Mouse (Mus musculus) spleen, postnatal 14 days (tissue): ENCODE results near the gene Ovol1.
A peak's percentile ranks its signal among the peaks of the same experiment; 100 is the strongest.

Source experiments
- DNase-seq, 2 experiments: peaks; one replicate each; pipeline ENCODE4 v3.0.0; 2021 to 2022; ENCODE audit warnings: low spot score in 2 of 2

Ovol1 gene

GRCm38 (mm10) chr19:5518721-5519120, 41.7 kb downstream of the Ovol1 start:
- no peak for DNase-seq

- DNase-seq, result no peak
Measured at GRCm38 (mm10) chr19:5516906-5517505, 43.4 kb downstream of the Ovol1 start.

- no peak for DNase-seq
Measured at GRCm38 (mm10) chr19:5515840-5516777, 44.3 kb downstream of the Ovol1 start.

GRCm38 (mm10) chr19:5513005-5513349, 47.5 kb downstream of the Ovol1 start:
- no peak for DNase-seq

GRCm38 (mm10) chr19:5512091-5513004, 48.1 kb downstream of the Ovol1 start:
- no peak for DNase-seq

- DNase-seq, result no peak
Measured at GRCm38 (mm10) chr19:5511074-5511632, 49.3 kb downstream of the Ovol1 start.

GRCm38 (mm10) chr19:5510031-5511026, 50.1 kb downstream of the Ovol1 start, which contains the start of gene Snx32:
Snx32 (minus strand) TSS chr19:5510538.
- peak; percentile 94 to 95 for DNase-seq

GRCm38 (mm10) chr19:5503687-5504086, 56.8 kb downstream of the Ovol1 start, which contains the start of gene 1700020D05Rik:
1700020D05Rik (minus strand) TSS chr19:5503787.
- DNase-seq, result no peak

- DNase-seq, result no peak
Measured at GRCm38 (mm10) chr19:5500330-5500875, 60.0 kb downstream of the Ovol1 start.
